Mouse (Mus musculus): ENCODE measurements around the gene Lyrm9. TPM values are rescaled to one million over a fixed set of nuclear protein-coding genes. Genes with fewer than 3 reads are reported as not detected.

Gene Lyrm9
- total and polyA plus RNA-seq, 3 experiments = 22.0 to 49.4 (median 35.3) TPM

GRCm38 (mm10) chr11:78851216-78851870 lies 25.0 kb downstream of the Lyrm9 start:
- no peaks in the 10 kb centered on the region for H3K36me3 ChIP-seq (replicated peaks in 1 of 2; ENCODE audit: control insufficient read depth in 1 of 2, insufficient read depth in 1 of 2, low read length in 1 of 2)
- dilution Hi-C loops (cut with MboI; ENCODE audit: extremely low pct_ligation_motif_present, extremely low pct_unique_long_range_greater_than_20kb, low sequenced_read_pairs) (no loop called here), in situ Hi-C loops (cut with MboI; ENCODE audit: low pct_ligation_motif_present, low pct_unique_long_range_greater_than_20kb, low sequenced_read_pairs) (no loop called here)
- H3K9ac ChIP-seq (ENCODE audit: insufficient read depth, low read depth) = no peak overlapping the region
- no peaks in the 10 kb centered on the region for H3K27me3 ChIP-seq (replicated peaks)
- no peaks in the 10 kb centered on the region for H3K9me3 ChIP-seq (replicated peaks; ENCODE audit: low read length)
- H3K79me2 ChIP-seq (replicated peaks; ENCODE audit: control insufficient read depth, extremely low read depth, insufficient read depth, poor library complexity, severe bottlenecking) = no peaks in the 10 kb centered on the region
- TF ChIP-seq JUN (IDR thresholded peaks at IDR 0.05; ENCODE audit: insufficient read depth, low read depth, low read length) (no peak), MXI1 (IDR thresholded peaks at IDR 0.05; ENCODE audit: low read depth, low read length) (no peak), ZMIZ1 (IDR thresholded peaks at IDR 0.05; ENCODE audit: low read depth, low read length) (no peak), E2F4 (IDR thresholded peaks at IDR 0.05; ENCODE audit: insufficient replicate concordance, low read depth, low read length) (no peak)
- H3K27ac ChIP-seq (ENCODE audit: insufficient read depth, low read depth) = no peak overlapping the region
- DNase-seq (ENCODE audit: extremely low read depth) = no peak
- H3K4me3 ChIP-seq (replicated peaks in 1 of 3; ENCODE audit: low read depth in 2 of 3, low read length in 2 of 3, poor library complexity in 1 of 3) = no peak overlapping the region
- H3K4me1 ChIP-seq (ENCODE audit: control insufficient read depth in 1 of 2, insufficient read depth in 2 of 2) = peaks cover 7 to 26% of the 10 kb centered on the region in 2 experiments
- no peak overlapping the region for H3K4me2 ChIP-seq (ENCODE audit: insufficient read depth, low read depth, poor library complexity, severe bottlenecking)

GRCm38 (mm10) chr11:78851871-78852265 lies 25.5 kb downstream of the Lyrm9 start:
- H3K4me3 ChIP-seq (replicated peaks in 1 of 3; ENCODE audit: low read depth in 2 of 3, low read length in 2 of 3, poor library complexity in 1 of 3) = no peak overlapping the region
- no peak for DNase-seq (ENCODE audit: extremely low read depth)
- no peak overlapping the region for H3K27ac ChIP-seq (ENCODE audit: insufficient read depth, low read depth)
- H3K79me2 ChIP-seq (replicated peaks; ENCODE audit: control insufficient read depth, extremely low read depth, insufficient read depth, poor library complexity, severe bottlenecking) = no peaks in the 10 kb centered on the region
- H3K4me1 ChIP-seq (ENCODE audit: control insufficient read depth in 1 of 2, insufficient read depth in 2 of 2) = peaks cover 7 to 29% of the 10 kb centered on the region in 2 experiments
- H3K9me3 ChIP-seq (replicated peaks; ENCODE audit: low read length) = no peaks in the 10 kb centered on the region
- no peak overlapping the region for H3K4me2 ChIP-seq (ENCODE audit: insufficient read depth, low read depth, poor library complexity, severe bottlenecking)
- peak; percentile 90 for TF ChIP-seq BHLHE40 (IDR thresholded peaks at IDR 0.05; ENCODE audit: low read depth, low read length)
- TF ChIP-seq ETS1 (conservative IDR thresholded peaks at IDR 0.05; ENCODE audit: low read depth, low read length) = 0 out of 2 replicates have a peak, but pooled peaks have one; percentile 13
- no peak for TF ChIP-seq PAX5 (IDR thresholded peaks at IDR 0.05; ENCODE audit: low read length)
- no peak for TF ChIP-seq E2F4 (IDR thresholded peaks at IDR 0.05; ENCODE audit: insufficient replicate concordance, low read depth, low read length)
- in situ Hi-C loops (cut with MboI; ENCODE audit: low pct_ligation_motif_present, low pct_unique_long_range_greater_than_20kb, low sequenced_read_pairs) = no loop called here
- H3K9ac ChIP-seq (ENCODE audit: insufficient read depth, low read depth) = no peak overlapping the region
- dilution Hi-C loops (cut with MboI; ENCODE audit: extremely low pct_ligation_motif_present, extremely low pct_unique_long_range_greater_than_20kb, low sequenced_read_pairs) = no loop called here
- H3K27me3 ChIP-seq (replicated peaks) = no peaks in the 10 kb centered on the region
- no peaks in the 10 kb centered on the region for H3K36me3 ChIP-seq (replicated peaks in 1 of 2; ENCODE audit: control insufficient read depth in 1 of 2, insufficient read depth in 1 of 2, low read length in 1 of 2)

DNA sequence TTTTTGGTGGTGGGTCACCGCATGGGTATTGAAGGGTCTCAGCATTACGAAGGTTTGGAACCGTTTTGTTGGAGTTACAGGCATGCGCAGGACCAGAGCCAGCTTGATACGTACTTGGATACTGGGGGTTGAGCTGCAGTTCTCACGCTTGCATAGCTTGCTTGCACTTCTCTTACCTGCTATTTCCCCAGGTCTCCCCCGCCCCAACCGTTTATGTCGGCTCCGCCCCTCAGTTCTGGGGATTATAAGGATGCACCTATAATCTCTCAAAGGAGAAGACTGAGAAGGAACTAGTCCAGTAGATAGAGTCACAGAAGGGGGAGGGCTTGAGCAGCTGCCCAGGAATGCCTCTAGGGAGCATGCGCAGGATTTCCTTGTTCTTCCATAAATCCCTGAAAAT lies 26.1 kb downstream of the Lyrm9 start:
- in situ Hi-C loops (cut with MboI; ENCODE audit: low pct_ligation_motif_present, low pct_unique_long_range_greater_than_20kb, low sequenced_read_pairs) = no loop called here
- no peak for DNase-seq (ENCODE audit: extremely low read depth)
- no peaks in the 10 kb centered on the region for H3K9me3 ChIP-seq (replicated peaks; ENCODE audit: low read length)
- H3K36me3 ChIP-seq (replicated peaks in 1 of 2; ENCODE audit: control insufficient read depth in 1 of 2, insufficient read depth in 1 of 2, low read length in 1 of 2) = no peaks in the 10 kb centered on the region
- dilution Hi-C loops (cut with MboI; ENCODE audit: extremely low pct_ligation_motif_present, extremely low pct_unique_long_range_greater_than_20kb, low sequenced_read_pairs) = no loop called here
- peaks cover 7 to 29% of the 10 kb centered on the region in 2 experiments for H3K4me1 ChIP-seq (ENCODE audit: control insufficient read depth in 1 of 2, insufficient read depth in 2 of 2)
- no peak overlapping the region for H3K4me2 ChIP-seq (ENCODE audit: insufficient read depth, low read depth, poor library complexity, severe bottlenecking)
- no peak overlapping the region for H3K27ac ChIP-seq (ENCODE audit: insufficient read depth, low read depth)
- no peak overlapping the region for H3K9ac ChIP-seq (ENCODE audit: insufficient read depth, low read depth)
- H3K27me3 ChIP-seq (replicated peaks) = no peaks in the 10 kb centered on the region
- TF ChIP-seq MAZ (IDR thresholded peaks at IDR 0.05; ENCODE audit: low read depth, low read length) (no peak), MYC (IDR thresholded peaks at IDR 0.05; ENCODE audit: low read depth, low read length) (no peak), NELFE (IDR thresholded peaks at IDR 0.05; ENCODE audit: low read depth, low read length) (no peak), HCFC1 (IDR thresholded peaks at IDR 0.05; ENCODE audit: low read depth, low read length) (no peak), ZC3H11A (IDR thresholded peaks at IDR 0.05; ENCODE audit: low read depth, low read length) (no peak), TBP (conservative IDR thresholded peaks at IDR 0.05; ENCODE audit: low read depth, low read length) (no peak), RCOR1 (conservative IDR thresholded peaks at IDR 0.05; ENCODE audit: low read depth, low read length) (no peak), MAX (IDR thresholded peaks at IDR 0.05; ENCODE audit: low read length) (no peak)
- no peak overlapping the region for H3K4me3 ChIP-seq (replicated peaks in 1 of 3; ENCODE audit: low read depth in 2 of 3, low read length in 2 of 3, poor library complexity in 1 of 3)
- H3K79me2 ChIP-seq (replicated peaks; ENCODE audit: control insufficient read depth, extremely low read depth, insufficient read depth, poor library complexity, severe bottlenecking) = no peaks in the 10 kb centered on the region

Data from CH12.LX (cell line).